Mouse (Mus musculus) neural tube, embryonic 13.5 days (tissue): ENCODE measurements around the gene Macrod1. TPM values are rescaled to one million over a fixed set of nuclear protein-coding genes. Genes with fewer than 3 reads are reported as not detected.
A peak's percentile ranks its signal among the peaks of the same experiment; 100 is the strongest.
"Not testable (repeated sequence)": the region's sequence is repeated elsewhere in the genome, so short reads cannot be mapped to it uniquely, and the experiment has no call there.

ENCODE experiments used
- ATAC-seq: fragments of 200-750 bp; cut with Nextera tagmentation; 2 replicates; pipeline ENCODE4 v1.8.0; 2017; ENCODE audit warnings: low read depth, mild to moderate bottlenecking, moderate TSS enrichment, moderate library complexity
- H3K27ac ChIP-seq: fragments of 300-500 bp; sonication (generic); replicated peaks from 2 replicates; pipeline ENCODE4 v1.5.1; 2015; ENCODE audit warnings: moderate library complexity, mild to moderate bottlenecking, inconsistent platforms
- H3K27me3 ChIP-seq: fragments of 300-500 bp; sonication (generic); 2 replicates; pipeline ENCODE4 v1.6.1; 2015; ENCODE audit warnings: mild to moderate bottlenecking, inconsistent platforms
- H3K36me3 ChIP-seq: fragments of 300-500 bp; sonication (generic); 2 replicates; pipeline ENCODE4 v1.6.1; 2015; ENCODE audit warnings: mild to moderate bottlenecking, inconsistent platforms
- H3K4me1 ChIP-seq: fragments of 300-500 bp; sonication (generic); replicated peaks from 2 replicates; pipeline ENCODE4 v1.6.1; 2015; ENCODE audit warnings: inconsistent platforms
- H3K4me2 ChIP-seq: fragments of 300-500 bp; sonication (generic); 2 replicates; pipeline ENCODE4 v1.6.1; 2015; ENCODE audit warnings: inconsistent platforms, mild to moderate bottlenecking, moderate library complexity
- H3K4me3 ChIP-seq: fragments of 300-500 bp; sonication (generic); 2 replicates; pipeline ENCODE4 v1.5.1; 2015; ENCODE audit warnings: mild to moderate bottlenecking, inconsistent platforms
- H3K9ac ChIP-seq: fragments of 300-500 bp; sonication (generic); 2 replicates; pipeline ENCODE4 v1.6.1; 2015; ENCODE audit warnings: moderate library complexity, mild to moderate bottlenecking, inconsistent platforms
- H3K9me3 ChIP-seq: fragments of 300-500 bp; sonication (generic); 2 replicates; pipeline ENCODE4 v1.6.1; 2016; ENCODE audit warnings: inconsistent platforms
- WGBS: fragments of 180-500 bp; shearing (Covaris S2); methylation state at CpG from one replicate; pipeline ENCODE4 v1.1.7; 2015; 5-methylcytosine and 5-hydroxymethylcytosine counted together
- polyA plus RNA-seq: library from polyadenylated mRNA; unstranded; fragments of >200 nt; fragmentation: Nextera tagmentation; extraction: Ambion mirVana; gene quantifications from 2 replicates; pipeline ENCODE4 v1.2.1, GENCODE M21; 2015

Gene Macrod1
- polyA plus RNA-seq, 1 experiment from 2014 or later = 5.2 TPM

DNA sequence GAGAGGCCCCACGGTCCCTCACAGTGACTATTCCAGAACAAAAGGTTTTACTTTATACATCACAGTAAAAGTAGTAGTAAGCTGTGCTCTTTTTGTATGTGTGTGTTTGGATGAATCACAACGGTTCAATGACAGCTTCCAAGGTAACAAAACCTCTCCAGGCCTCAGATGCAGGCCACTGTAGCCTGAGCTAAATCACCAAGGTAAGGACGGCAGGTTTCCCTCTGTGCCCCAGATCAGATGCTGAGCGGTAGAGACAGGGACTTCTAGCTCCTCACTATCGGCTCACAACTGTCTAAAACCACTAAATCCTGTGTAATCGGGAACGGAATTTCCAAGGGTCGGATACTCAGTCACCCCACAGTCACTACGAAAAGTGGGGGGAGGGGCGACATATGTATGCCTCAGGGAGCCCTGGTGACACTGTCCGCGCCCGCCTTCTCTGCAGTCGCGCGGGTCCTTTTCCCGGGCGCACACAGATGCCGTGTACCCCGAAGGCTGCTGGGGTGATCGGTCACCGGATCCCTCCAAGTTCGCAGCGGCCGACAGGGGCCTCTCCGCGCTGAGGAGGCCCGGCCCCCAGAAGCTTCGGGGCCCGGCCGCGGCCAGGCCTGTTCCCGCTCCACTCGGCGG, 17.4 kb upstream of the Macrod1 start:
- H3K4me1 ChIP-seq = peaks cover 36% of the 10 kb centered on the region
- H3K4me3 ChIP-seq = peak overlapping the region; percentile 79
- H3K4me2 ChIP-seq = peak overlapping the region; percentile 77
- no peaks in the 10 kb centered on the region for H3K27me3 ChIP-seq
- H3K27ac ChIP-seq = peak overlapping the region; percentile 93
- peaks cover 15% of the 10 kb centered on the region for H3K36me3 ChIP-seq
- peak; percentile 30 for ATAC-seq
- H3K9me3 ChIP-seq = no peaks in the 10 kb centered on the region
- peak overlapping the region; percentile 95 for H3K9ac ChIP-seq
- WGBS = 2% methylated on average over 35 of the region's 35 CpGs

DNA sequence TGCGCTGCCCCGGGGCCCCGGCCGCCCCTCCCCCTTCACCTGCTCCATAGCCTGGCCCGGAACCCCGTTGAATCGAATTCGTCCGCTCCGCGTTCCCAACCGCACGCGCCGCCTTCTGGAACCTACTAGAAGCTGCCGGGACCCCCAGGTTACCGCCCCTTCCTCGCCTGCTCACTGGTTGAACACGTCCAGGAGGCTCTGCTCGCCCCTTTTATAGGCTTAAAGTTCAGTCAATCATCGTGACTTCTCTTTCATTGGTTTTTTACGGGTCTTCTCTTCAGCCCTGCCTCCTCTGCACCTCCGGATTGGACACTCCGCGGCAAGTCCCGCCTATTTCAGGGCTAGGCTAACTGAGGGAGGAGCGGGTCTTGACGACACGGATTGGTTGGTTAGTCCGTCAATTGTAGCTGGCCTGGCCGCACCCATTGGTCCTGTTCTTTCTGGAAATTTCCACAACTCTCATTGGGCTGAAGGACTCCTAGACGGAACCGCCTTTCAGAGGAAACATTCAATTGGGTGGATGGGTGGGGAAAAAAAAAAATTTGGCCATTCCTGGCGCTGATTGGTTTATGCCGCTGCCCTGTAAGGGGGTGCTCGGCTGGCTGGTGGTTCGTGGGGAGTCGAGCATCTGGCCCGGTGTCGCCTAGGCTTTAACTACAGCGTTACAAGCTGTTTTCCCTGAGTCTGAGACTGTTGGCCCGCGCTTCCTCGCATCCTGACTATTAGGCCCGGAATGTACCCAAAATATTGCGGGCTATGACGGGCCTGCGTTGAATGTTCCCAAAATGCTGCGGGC, 16.6 kb upstream of the Macrod1 start, which contains the start of gene Stip1:
Stip1 (minus strand) TSS at position 127 of the 796 bp plus-strand sequence.
- peak; percentile 99 for ATAC-seq
- Histone ChIP-seq H3K4me1 (peaks cover 36% of the 10 kb centered on the region), H3K9me3 (no peaks in the 10 kb centered on the region), H3K27ac (peak within 1 kb of the TSS; percentile 95), H3K9ac (peak within 1 kb of the TSS; percentile 95), H3K4me3 (peak within 1 kb of the TSS; percentile 79), H3K4me2 (peak within 1 kb of the TSS; percentile 77), H3K36me3 (peaks cover 8% of the 10 kb centered on the region), H3K27me3 (no peaks in the 10 kb centered on the region)
- under 1% methylated on average over 49 of the region's 49 CpGs for WGBS

DNA sequence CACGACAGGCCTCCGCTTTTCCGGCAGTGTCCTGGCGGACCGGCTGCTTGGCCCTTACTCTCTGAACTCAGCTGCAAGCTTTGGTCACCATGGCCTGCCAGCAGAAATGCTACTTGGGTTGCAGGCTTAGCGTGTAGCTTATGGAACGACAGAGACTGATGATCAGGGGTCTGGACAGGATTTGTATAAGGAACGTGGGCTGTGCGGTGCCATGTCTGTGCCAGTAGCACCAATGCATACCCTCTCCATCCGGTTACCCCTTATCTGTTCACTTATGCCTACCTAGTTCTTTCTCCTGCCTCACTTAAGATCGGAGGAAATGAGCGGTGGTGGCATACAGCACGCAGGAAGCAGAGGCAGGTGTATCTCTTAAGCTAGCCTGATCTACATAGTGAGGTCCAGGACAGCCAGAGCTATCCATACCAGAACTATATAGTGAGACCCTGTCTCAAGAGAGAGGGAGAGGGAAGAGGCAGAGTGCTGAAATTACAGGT, 15.9 kb upstream of the Macrod1 start:
- H3K27ac ChIP-seq = peak overlapping the region; percentile 95
- 29% methylated on average over 13 of the region's 13 CpGs for WGBS
- H3K9me3 ChIP-seq = no peaks in the 10 kb centered on the region
- no peaks in the 10 kb centered on the region for H3K27me3 ChIP-seq
- peaks cover 36% of the 10 kb centered on the region for H3K4me1 ChIP-seq
- peak overlapping the region; percentile 75 for H3K4me2 ChIP-seq
- H3K9ac ChIP-seq = peak overlapping the region; percentile 82
- peak; percentile 2 for ATAC-seq
- peak overlapping the region; percentile 47 for H3K4me3 ChIP-seq
- 0 out of 2 replicates have a peak, but pooled peaks cover 1% of the 10 kb centered on the region for H3K36me3 ChIP-seq

DNA sequence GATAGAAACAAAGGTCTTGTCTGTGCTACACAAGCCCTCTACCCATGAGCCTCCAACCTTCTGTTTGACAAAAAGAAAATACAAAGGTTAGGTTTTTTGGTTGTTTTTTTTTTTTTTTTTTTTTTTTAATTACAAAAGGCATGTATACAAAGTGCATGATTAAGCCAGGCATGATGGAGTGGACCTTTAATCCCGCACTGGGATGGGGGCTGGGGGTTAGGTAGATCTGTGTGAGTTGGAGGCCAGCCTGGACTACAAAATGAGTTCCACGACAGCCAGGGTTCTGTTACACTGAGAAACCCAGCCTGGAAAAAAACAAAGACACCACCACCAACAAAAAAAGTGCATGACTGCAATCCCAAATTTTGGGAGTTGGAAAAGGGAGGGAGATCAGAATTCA, 15.4 kb upstream of the Macrod1 start:
- Histone ChIP-seq H3K27me3 (no peaks in the 10 kb centered on the region), H3K36me3 (no peaks in the 10 kb centered on the region), H3K27ac (0 out of 2 replicates have a peak overlapping the region, but pooled peaks have one; percentile 95), H3K9me3 (no peaks in the 10 kb centered on the region), H3K9ac (no peak overlapping the region), H3K4me1 (peaks cover 36% of the 10 kb centered on the region), H3K4me2 (peak overlapping the region; percentile 75), H3K4me3 (no peak overlapping the region)
- 97% methylated on average over 2 of the region's 2 CpGs for WGBS
- ATAC-seq = no peak

DNA sequence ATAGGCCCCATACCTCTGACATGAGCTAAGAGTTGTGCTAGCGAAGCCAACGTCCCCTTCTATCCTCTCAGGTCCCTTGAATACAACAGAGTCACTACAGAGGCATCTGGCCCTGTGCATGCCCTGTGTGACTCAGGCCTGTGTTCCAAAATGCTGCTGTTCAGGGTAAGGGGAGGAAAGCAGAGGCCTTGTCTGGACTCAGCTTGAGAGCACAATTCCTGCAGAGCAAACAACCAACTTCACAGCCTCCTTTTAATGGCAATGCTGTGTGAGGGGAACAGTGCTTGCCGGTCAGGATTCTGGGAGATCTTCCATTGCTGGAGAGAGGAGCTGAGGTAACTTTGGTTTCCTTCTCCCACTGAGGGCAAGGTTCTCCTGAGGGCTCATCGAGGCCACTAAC, 12.3 kb upstream of the Macrod1 start:
- 41% methylated on average over 4 of the region's 4 CpGs for WGBS
- H3K9me3 ChIP-seq = no peaks in the 10 kb centered on the region

DNA sequence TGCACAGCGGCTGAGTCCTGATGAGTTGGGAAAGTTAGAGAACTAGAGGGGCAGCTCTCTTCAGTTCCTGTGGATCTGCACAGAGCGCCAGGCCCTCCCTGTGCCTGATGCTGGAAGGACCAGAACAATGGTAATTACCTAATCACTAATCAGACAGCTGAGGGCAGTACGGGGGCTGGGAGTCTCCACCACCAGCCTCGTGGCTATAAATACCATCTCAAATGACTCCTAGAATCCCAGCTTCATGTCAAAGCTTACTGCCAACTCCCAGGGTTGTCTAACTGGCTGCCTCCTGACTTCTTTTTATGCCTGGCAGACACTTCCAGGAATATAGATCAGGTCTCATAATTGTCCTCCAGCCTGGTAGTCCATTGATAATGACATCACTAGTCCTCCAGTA, 11.9 kb upstream of the Macrod1 start:
- no peak overlapping the region for H3K4me3 ChIP-seq
- H3K27me3 ChIP-seq = no peaks in the 10 kb centered on the region
- peaks cover 6% of the 10 kb centered on the region for H3K4me1 ChIP-seq
- H3K36me3 ChIP-seq = no peaks in the 10 kb centered on the region
- WGBS = 21% methylated on average over 4 of the region's 4 CpGs
- no peak for ATAC-seq
- H3K9ac ChIP-seq = no peak overlapping the region
- no peak overlapping the region for H3K27ac ChIP-seq
- H3K9me3 ChIP-seq = no peaks in the 10 kb centered on the region
- no peak overlapping the region for H3K4me2 ChIP-seq

More for the DNA sequence above, 12.3 kb upstream of the Macrod1 start:
- H3K4me1 ChIP-seq = peaks cover 6% of the 10 kb centered on the region
- no peaks in the 10 kb centered on the region for H3K36me3 ChIP-seq
- no peak overlapping the region for H3K4me3 ChIP-seq
- H3K27ac ChIP-seq = no peak overlapping the region
- no peak overlapping the region for H3K4me2 ChIP-seq
- H3K27me3 ChIP-seq = no peaks in the 10 kb centered on the region
- H3K9ac ChIP-seq = no peak overlapping the region
- ATAC-seq = no peak

DNA sequence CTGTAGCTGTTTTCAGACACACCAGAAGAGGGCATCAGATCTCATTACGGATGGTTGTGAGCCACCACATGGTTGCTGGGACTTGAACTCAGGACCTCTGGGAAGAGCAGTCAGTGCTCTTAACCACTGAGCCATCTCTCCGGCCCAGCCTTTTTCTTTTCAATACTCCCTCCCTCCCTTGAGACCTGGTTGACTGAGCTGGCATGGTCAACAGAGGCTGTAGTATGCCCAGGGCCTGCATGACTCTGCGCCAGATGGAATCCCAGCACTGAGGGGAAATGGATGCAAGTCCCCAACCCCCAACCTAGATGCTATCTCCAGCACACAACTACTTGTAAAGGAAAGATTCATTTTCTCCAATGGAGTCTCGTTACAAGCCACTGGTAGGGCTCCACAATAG, 3.2 kb upstream of the Macrod1 start:
- 86% methylated on average over 4 of the region's 4 CpGs for WGBS
- H3K4me3 ChIP-seq, H3K27ac ChIP-seq, H3K36me3 ChIP-seq, H3K9ac ChIP-seq, ATAC-seq, H3K4me2 ChIP-seq, H3K9me3 ChIP-seq: not testable (repeated sequence)
- peaks cover 22% of the 10 kb centered on the region for H3K4me1 ChIP-seq
- peaks cover 38% of the 10 kb centered on the region for H3K27me3 ChIP-seq

DNA sequence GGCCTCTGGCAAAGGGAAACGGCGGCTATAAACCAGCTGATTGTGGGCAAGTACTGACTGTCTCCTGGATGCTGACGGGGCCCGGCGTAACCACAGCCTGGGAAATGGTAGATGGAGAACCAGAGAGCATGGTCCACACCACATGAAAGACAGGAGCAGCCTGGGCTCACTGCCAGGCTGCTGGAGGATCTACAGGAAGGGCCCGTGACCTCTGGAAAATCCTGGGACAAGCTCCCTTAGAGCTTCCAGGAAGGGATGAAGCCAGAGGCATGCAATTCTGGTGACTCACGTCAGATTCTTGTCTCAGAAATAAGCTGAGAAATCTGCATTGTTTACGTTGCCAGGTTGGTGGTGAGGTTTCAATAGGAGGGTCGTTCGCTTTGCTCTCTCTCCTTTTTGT, 1.8 kb upstream of the Macrod1 start:
- no peak overlapping the region for H3K4me3 ChIP-seq
- no peaks in the 10 kb centered on the region for H3K36me3 ChIP-seq
- peaks cover 52% of the 10 kb centered on the region for H3K27me3 ChIP-seq
- whole genome bisulfite sequencing = 62% methylated on average over 10 of the region's 10 CpGs
- peaks cover 24% of the 10 kb centered on the region for H3K4me1 ChIP-seq
- no peaks in the 10 kb centered on the region for H3K9me3 ChIP-seq
- H3K4me2 ChIP-seq = no peak overlapping the region
- H3K9ac ChIP-seq = no peak overlapping the region
- no peak for ATAC-seq
- H3K27ac ChIP-seq = no peak overlapping the region

DNA sequence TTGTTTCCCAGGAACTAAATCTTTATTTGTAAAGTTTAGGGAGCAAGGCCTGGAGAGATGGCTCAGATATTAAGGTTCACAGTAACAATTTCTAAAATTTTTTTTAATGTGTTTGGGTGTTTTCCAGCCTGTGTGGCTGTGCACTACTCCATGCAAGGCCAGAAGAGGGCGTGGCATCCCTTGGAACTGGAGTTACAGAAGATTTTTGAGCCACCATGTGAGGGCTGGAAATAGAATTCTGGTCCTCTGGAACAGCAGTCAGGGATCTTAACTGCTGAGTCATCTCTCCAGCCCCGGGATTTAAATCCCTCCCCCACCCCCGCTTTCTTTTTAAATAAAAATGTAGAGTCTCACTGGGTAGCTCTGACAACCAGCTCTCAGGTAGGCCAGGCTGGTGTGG, 1.4 kb upstream of the Macrod1 start:
- 53% methylated on average over 3 of the region's 3 CpGs for WGBS

DNA sequence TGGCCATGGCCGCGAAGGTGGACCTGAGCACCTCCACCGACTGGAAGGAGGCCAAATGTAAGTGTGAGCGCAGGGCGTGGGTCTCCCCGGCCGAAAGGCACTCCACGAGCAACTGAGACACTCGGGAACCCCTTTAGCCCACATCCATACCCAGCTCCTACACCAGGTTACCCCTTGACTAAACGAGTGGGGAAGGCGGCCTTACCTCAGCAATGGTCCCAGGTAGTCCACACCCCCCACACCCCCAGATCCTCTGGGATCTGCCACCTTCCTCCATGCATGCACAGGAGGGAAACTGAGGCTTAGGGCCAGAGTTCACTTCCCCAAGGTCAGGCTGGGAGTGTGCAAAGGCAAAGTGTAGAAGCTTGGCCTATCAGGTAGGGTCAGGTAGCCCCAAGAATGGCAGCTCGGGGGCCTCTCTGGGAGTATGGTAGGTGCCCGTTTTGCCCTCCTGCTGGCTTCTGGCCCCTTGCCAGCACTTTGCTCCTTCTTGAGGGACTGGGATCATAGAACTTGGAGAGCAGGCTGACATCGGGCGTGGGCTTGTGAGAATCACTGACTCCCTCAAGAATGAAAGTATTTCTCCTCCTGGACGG, 614 bp downstream of the Macrod1 start:
- Histone ChIP-seq H3K4me1 (peaks cover 24% of the 10 kb centered on the region), H3K9ac (peak overlapping the region; percentile 66), H3K36me3 (no peaks in the 10 kb centered on the region), H3K9me3 (no peaks in the 10 kb centered on the region), H3K27me3 (peaks cover 73% of the 10 kb centered on the region), H3K27ac (no peak overlapping the region), H3K4me3 (peak overlapping the region; percentile 61), H3K4me2 (peak overlapping the region; percentile 90)
- 2% methylated on average over 16 of the region's 16 CpGs for WGBS
- peak; percentile 49 for ATAC-seq

More for the DNA sequence above, 1.4 kb upstream of the Macrod1 start:
- no peaks in the 10 kb centered on the region for H3K9me3 ChIP-seq
- no peak overlapping the region for H3K9ac ChIP-seq
- no peak for ATAC-seq
- H3K4me1 ChIP-seq = peaks cover 24% of the 10 kb centered on the region
- H3K4me3 ChIP-seq = no peak overlapping the region
- peaks cover 56% of the 10 kb centered on the region for H3K27me3 ChIP-seq
- no peak overlapping the region for H3K4me2 ChIP-seq
- no peak overlapping the region for H3K27ac ChIP-seq
- no peaks in the 10 kb centered on the region for H3K36me3 ChIP-seq

DNA sequence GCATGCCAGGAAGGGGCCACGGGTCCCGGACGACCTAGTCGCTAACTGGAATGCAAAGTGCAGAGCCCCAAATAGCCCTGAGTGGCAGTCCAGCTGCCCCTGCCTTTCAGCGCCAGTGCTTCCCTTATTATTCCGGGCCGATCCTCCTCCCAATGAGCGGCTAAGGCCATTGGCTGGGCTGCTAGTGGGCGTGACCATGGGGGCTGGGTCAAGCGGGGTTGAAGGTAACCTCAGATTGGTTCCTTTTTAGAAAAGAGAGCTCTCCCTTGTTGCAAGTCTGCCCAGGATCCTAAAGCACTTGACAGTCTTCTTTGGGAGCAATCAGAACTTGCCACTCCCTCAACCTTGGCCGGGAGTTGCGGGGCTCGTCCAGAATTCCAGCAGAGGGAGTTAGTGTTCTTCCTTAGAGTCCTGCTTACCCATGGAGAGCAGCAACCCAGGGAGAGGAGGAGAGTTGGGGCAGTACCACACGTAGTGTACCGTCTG, 1.2 kb downstream of the Macrod1 start:
- under 1% methylated on average over 15 of the region's 15 CpGs for WGBS
- H3K9ac ChIP-seq = peak overlapping the region; percentile 66
- H3K4me1 ChIP-seq = peaks cover 24% of the 10 kb centered on the region
- no peaks in the 10 kb centered on the region for H3K36me3 ChIP-seq
- ATAC-seq = peak; percentile 57
- H3K27ac ChIP-seq = no peak overlapping the region
- H3K9me3 ChIP-seq = no peaks in the 10 kb centered on the region
- peak overlapping the region; percentile 61 for H3K4me3 ChIP-seq
- H3K27me3 ChIP-seq = peaks cover 75% of the 10 kb centered on the region
- peak overlapping the region; percentile 90 for H3K4me2 ChIP-seq

DNA sequence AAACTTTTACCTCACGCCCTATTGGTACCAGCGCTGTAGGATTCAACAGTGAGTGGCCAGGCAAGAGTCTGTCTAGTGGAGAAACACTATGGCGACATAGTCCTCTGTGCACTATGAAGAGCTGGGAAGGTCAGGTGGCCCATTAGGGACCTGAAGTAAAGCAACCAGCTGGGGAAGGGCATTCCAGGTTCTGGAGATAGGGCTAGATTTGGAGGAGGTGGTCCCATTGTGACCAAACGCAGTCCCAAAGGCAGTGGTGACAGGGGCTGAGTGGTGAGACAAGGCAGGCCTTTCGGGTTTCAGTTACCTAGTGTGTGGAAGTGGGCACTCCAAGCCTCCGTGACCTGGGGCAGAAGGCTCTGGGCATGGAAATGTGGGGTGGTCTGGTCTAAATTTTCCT, 1.9 kb downstream of the Macrod1 start:
- no peak overlapping the region for H3K4me3 ChIP-seq
- no peaks in the 10 kb centered on the region for H3K36me3 ChIP-seq
- H3K27ac ChIP-seq = no peak overlapping the region
- WGBS = 71% methylated on average over 6 of the region's 6 CpGs
- H3K9me3 ChIP-seq = no peaks in the 10 kb centered on the region
- no peak for ATAC-seq
- no peak overlapping the region; the same call in 1 of the 2 replicates for H3K4me2 ChIP-seq
- no peak overlapping the region for H3K9ac ChIP-seq
- peaks cover 82% of the 10 kb centered on the region for H3K27me3 ChIP-seq
- H3K4me1 ChIP-seq = peaks cover 24% of the 10 kb centered on the region
